Mouse (Mus musculus) kidney, embryonic 14.5 days (tissue): Measurements from ENCODE around the gene Zbtb32. TPM values are rescaled to one million over a fixed set of nuclear protein-coding genes. Genes with fewer than 3 reads are reported as not detected.

Experiments used
- ATAC-seq: fragments of 200-750 bp; cut with Nextera tagmentation; 2 replicates; pipeline ENCODE4 v1.8.0; 2017; ENCODE audit warnings: moderate number of reproducible peaks, mild to moderate bottlenecking, moderate TSS enrichment, moderate library complexity; ENCODE audit not compliant: low FRiP score, low TSS enrichment
- H3K27ac ChIP-seq: fragments of 300-500 bp; sonication (generic); 2 replicates; pipeline ENCODE4 v1.5.1; 2014; ENCODE audit warnings: low read depth, mild to moderate bottlenecking, low read length, moderate library complexity, mixed read lengths
- H3K27me3 ChIP-seq: fragments of 300-500 bp; sonication (generic); 2 replicates; pipeline ENCODE4 v1.6.1; 2014; ENCODE audit warnings: mild to moderate bottlenecking, low read length; ENCODE audit not compliant: control insufficient read depth, insufficient read depth
- H3K36me3 ChIP-seq: fragments of 300-500 bp; sonication (generic); 2 replicates; pipeline ENCODE4 v1.6.1; 2014; ENCODE audit warnings: low read length, mixed read lengths; ENCODE audit not compliant: control insufficient read depth, insufficient read depth
- H3K4me1 ChIP-seq: fragments of 300-500 bp; sonication (generic); 2 replicates; pipeline ENCODE4 v1.6.1; 2014; ENCODE audit warnings: low read length, mixed read lengths; ENCODE audit not compliant: control insufficient read depth, insufficient read depth
- H3K4me2 ChIP-seq: fragments of 300-500 bp; sonication (generic); replicated peaks from 2 replicates; pipeline ENCODE4 v1.6.1; 2014; ENCODE audit warnings: low read depth, mild to moderate bottlenecking, low read length
- H3K4me3 ChIP-seq: fragments of 300-500 bp; sonication (generic); 2 replicates; pipeline ENCODE4 v1.5.1; 2014; ENCODE audit warnings: mild to moderate bottlenecking, low read length
- H3K9ac ChIP-seq: fragments of 300-500 bp; sonication (generic); 2 replicates; pipeline ENCODE4 v1.6.1; 2014; ENCODE audit warnings: low read depth, mild to moderate bottlenecking, low read length, moderate library complexity
- H3K9me3 ChIP-seq: fragments of 300-500 bp; sonication (generic); 2 replicates; pipeline ENCODE4 v1.6.1; 2016; ENCODE audit warnings: low read length; ENCODE audit not compliant: control insufficient read depth
- WGBS: fragments of 180-500 bp; shearing (Covaris S2); extraction: QIAGEN DNeasy Blood & Tissue Kit; methylation state at CpG from one replicate; pipeline ENCODE4 v1.1.7; 2014; 5-methylcytosine and 5-hydroxymethylcytosine counted together
- polyA plus RNA-seq: library from polyadenylated mRNA; unstranded; fragments of >200 nt; fragmentation: Nextera tagmentation; extraction: Ambion mirVana; gene quantifications from 2 replicates; pipeline ENCODE4 v1.2.1, GENCODE M21; 2014

Gene Zbtb32
- 0.21 and 0.22 TPM in 2 replicates for polyA plus RNA-seq

GRCm38 (mm10) chr7:30598786-30599185, at the start of gene Zbtb32:
Gene Zbtb32, minus strand, starts transcription at chr7:30598909.
- Histone ChIP-seq H3K4me1 (0 out of 2 replicates have a peak, but pooled peaks cover 2% of the 10 kb centered on the region), H3K4me2 (no peak within 1 kb of the TSS), H3K36me3 (no peaks in the 10 kb centered on the region), H3K9me3 (no peaks in the 10 kb centered on the region), H3K27ac (no peak within 1 kb of the TSS), H3K27me3 (no peaks in the 10 kb centered on the region), H3K4me3 (no peak within 1 kb of the TSS), H3K9ac (no peak within 1 kb of the TSS)
- 91% methylated on average over 12 of the region's 12 CpGs for WGBS
- ATAC-seq: no peak

GRCm38 (mm10) chr7:30639083-30639482, 40.4 kb upstream of the Zbtb32 start:
- 0 out of 2 replicates have a peak, but pooled peaks cover 11% of the 10 kb centered on the region for H3K4me1 ChIP-seq
- no peak overlapping the region for H3K4me3 ChIP-seq
- H3K4me2 ChIP-seq: no peak overlapping the region
- H3K9ac ChIP-seq: no peak overlapping the region; the same call in 1 of the 2 replicates
- WGBS: 8% methylated on average over 4 of the region's 4 CpGs
- H3K9me3 ChIP-seq: no peaks in the 10 kb centered on the region
- no peak overlapping the region for H3K27ac ChIP-seq
- ATAC-seq: no peak
- peaks cover 27% of the 10 kb centered on the region for H3K27me3 ChIP-seq
- H3K36me3 ChIP-seq: peaks cover 39% of the 10 kb centered on the region

GRCm38 (mm10) chr7:30636395-30636794, 37.7 kb upstream of the Zbtb32 start:
- 23% methylated on average over 11 of the region's 11 CpGs for WGBS
- H3K36me3 ChIP-seq: peaks cover 12% of the 10 kb centered on the region
- peaks cover 50% of the 10 kb centered on the region for H3K27me3 ChIP-seq
- no peak overlapping the region for H3K4me2 ChIP-seq
- no peaks in the 10 kb centered on the region for H3K9me3 ChIP-seq
- no peak overlapping the region for H3K9ac ChIP-seq
- H3K4me3 ChIP-seq: no peak overlapping the region
- no peak for ATAC-seq
- 0 out of 2 replicates have a peak, but pooled peaks cover 11% of the 10 kb centered on the region for H3K4me1 ChIP-seq
- H3K27ac ChIP-seq: no peak overlapping the region

GRCm38 (mm10) chr7:30635752-30636151, 37.0 kb upstream of the Zbtb32 start, which contains the start of gene Etv2:
Gene Etv2, minus strand, starts transcription at chr7:30635852.
- no peak for ATAC-seq
- no peaks in the 10 kb centered on the region for H3K9me3 ChIP-seq
- 6% methylated on average over 5 of the region's 5 CpGs for WGBS
- peak within 1 kb of the TSS; percentile 28 for H3K4me3 ChIP-seq
- peak within 1 kb of the TSS; percentile 32 for H3K4me2 ChIP-seq
- no peak within 1 kb of the TSS; the same call in 1 of the 2 replicates for H3K9ac ChIP-seq
- peaks cover 5% of the 10 kb centered on the region for H3K36me3 ChIP-seq
- H3K27ac ChIP-seq: no peak within 1 kb of the TSS
- H3K27me3 ChIP-seq: peaks cover 52% of the 10 kb centered on the region
- H3K4me1 ChIP-seq: 0 out of 2 replicates have a peak, but pooled peaks cover 11% of the 10 kb centered on the region

GRCm38 (mm10) chr7:30634621-30635020, 35.9 kb upstream of the Zbtb32 start:
- ATAC-seq: peak; percentile 85
- Histone ChIP-seq H3K9me3 (no peaks in the 10 kb centered on the region), H3K9ac (no peak overlapping the region; the same call in 1 of the 2 replicates), H3K27me3 (peaks cover 52% of the 10 kb centered on the region), H3K36me3 (no peaks in the 10 kb centered on the region), H3K4me3 (peak overlapping the region; percentile 28), H3K4me2 (peak overlapping the region; percentile 32), H3K4me1 (0 out of 2 replicates have a peak, but pooled peaks cover 11% of the 10 kb centered on the region), H3K27ac (no peak overlapping the region)
- under 1% methylated on average over 20 of the region's 20 CpGs for WGBS

- peak; percentile 21; the same call in 1 of the 2 replicates for ATAC-seq
Measured at GRCm38 (mm10) chr7:30633762-30634412, 35.2 kb upstream of the Zbtb32 start.

GRCm38 (mm10) chr7:30629013-30629412, 30.3 kb upstream of the Zbtb32 start:
- H3K27me3 ChIP-seq: peaks cover 27% of the 10 kb centered on the region
- peaks cover 4% of the 10 kb centered on the region; the same call in 1 of the 2 replicates for H3K36me3 ChIP-seq
- no peak for ATAC-seq
- H3K9me3 ChIP-seq: no peaks in the 10 kb centered on the region
- no peak overlapping the region for H3K4me2 ChIP-seq
- no peak overlapping the region for H3K4me3 ChIP-seq
- H3K27ac ChIP-seq: no peak overlapping the region
- no peak overlapping the region for H3K9ac ChIP-seq
- peaks cover 6% of the 10 kb centered on the region for H3K4me1 ChIP-seq

More at GRCm38 (mm10) chr7:30633762-30634412, 35.2 kb upstream of the Zbtb32 start:
- no peaks in the 10 kb centered on the region for H3K9me3 ChIP-seq
- H3K4me1 ChIP-seq: 0 out of 2 replicates have a peak, but pooled peaks cover 6% of the 10 kb centered on the region
- WGBS: 2% methylated on average over 27 of the region's 27 CpGs
- no peak overlapping the region for H3K4me2 ChIP-seq
- no peak overlapping the region; the same call in 1 of the 2 replicates for H3K4me3 ChIP-seq
- H3K9ac ChIP-seq: no peak overlapping the region
- H3K36me3 ChIP-seq: no peaks in the 10 kb centered on the region
- peaks cover 54% of the 10 kb centered on the region for H3K27me3 ChIP-seq
- H3K27ac ChIP-seq: no peak overlapping the region

- WGBS: 85% methylated on average over 5 of the region's 5 CpGs
- Histone ChIP-seq H3K27me3 (peaks cover 5% of the 10 kb centered on the region; the same call in 1 of the 2 replicates), H3K9me3 (no peaks in the 10 kb centered on the region), H3K27ac (no peak overlapping the region), H3K4me3 (no peak overlapping the region), H3K9ac (no peak overlapping the region), H3K4me2 (no peak overlapping the region), H3K36me3 (peaks cover 27% of the 10 kb centered on the region), H3K4me1 (peaks cover 6% of the 10 kb centered on the region)
- ATAC-seq: no peak
Measured at GRCm38 (mm10) chr7:30626647-30627046, 27.9 kb upstream of the Zbtb32 start.
